Comparison of ENCODE assay signal across 14 mouse cellular contexts in the genomic region with DNA sequence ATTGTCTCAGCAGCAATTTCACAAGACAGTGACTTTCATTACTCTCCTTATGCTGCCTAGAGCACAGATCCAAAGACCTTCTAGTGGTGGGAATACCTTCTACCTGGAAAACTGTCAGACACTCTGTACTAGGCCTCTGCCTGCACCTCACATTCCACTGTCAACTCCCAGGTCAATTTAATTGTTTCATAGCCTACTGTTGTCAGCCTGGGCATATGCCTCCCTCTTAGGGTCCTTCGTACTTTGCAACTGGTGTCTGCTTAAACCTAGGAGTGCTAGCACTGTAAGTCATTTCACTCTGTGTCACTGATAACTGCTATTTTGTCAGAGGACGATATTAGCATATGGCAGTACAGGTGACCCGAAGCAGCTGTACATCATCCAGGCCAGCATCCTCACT. TPM values are rescaled to one million over a fixed set of nuclear protein-coding genes. Genes with fewer than 3 reads are reported as not detected.
DNase-seq lines count a peak whose midpoint lies in the region.
"Had no signal": no experiment of that assay in that cellular context is flagged by ENCODE, and none has a peak within 500 bp of the region (broad histone marks: within the 10 kb centered on the region; RNA-seq: fewer than 3 reads in every experiment).

No protein-coding gene starts in this region.

- DNase-seq in heart, adult 11 months, result peak; percentile 93
- peak; percentile 10 for DNase-seq in heart, postnatal 4 days

RNA-seq across cellular contexts. Expression of gene Gm9732, which starts 5.6 kb away (rescaled TPM):
- not detected for total RNA-seq in heart, postnatal 4 days (2021)
- total RNA-seq: adrenal gland, adult 18-20 months; adrenal gland, adult 2 months; adrenal gland, adult 8-10 months; adrenal gland, postnatal 10 days; adrenal gland, postnatal 14 days; adrenal gland, postnatal 25 days; adrenal gland, postnatal 36 days; adrenal gland, postnatal 4 days had no signal

RNA-seq across cellular contexts. Expression of gene Gm8126, which starts 10.8 kb away (rescaled TPM):
- not detected for total RNA-seq in heart, postnatal 4 days (2021)
- total RNA-seq: adrenal gland, adult 18-20 months; adrenal gland, adult 2 months; adrenal gland, adult 8-10 months; adrenal gland, postnatal 14 days; adrenal gland, postnatal 25 days; adrenal gland, postnatal 36 days; ES-E14; MEL had no signal

RNA-seq across cellular contexts. Expression of gene Gm8127, which starts 24.4 kb away (rescaled TPM):
- not detected for total RNA-seq in heart, postnatal 4 days (2021)
- total RNA-seq: adrenal gland, adult 18-20 months; adrenal gland, adult 2 months; adrenal gland, adult 8-10 months; adrenal gland, postnatal 10 days; adrenal gland, postnatal 14 days; adrenal gland, postnatal 25 days; adrenal gland, postnatal 36 days; adrenal gland, postnatal 4 days; CH12.LX; ES-E14; G1E; MEL had no signal

RNA-seq across cellular contexts. Expression of gene Gm8122, which starts 34.1 kb away (rescaled TPM):
- not detected for total RNA-seq in heart, postnatal 4 days (2021)
- total RNA-seq: adrenal gland, adult 18-20 months; adrenal gland, adult 2 months; adrenal gland, adult 8-10 months; adrenal gland, postnatal 10 days; adrenal gland, postnatal 14 days; adrenal gland, postnatal 25 days; adrenal gland, postnatal 36 days; adrenal gland, postnatal 4 days; CH12.LX; ES-E14; G1E; MEL had no signal
